Mouse (Mus musculus): ENCODE results near the gene Papss2.

The Papss2 gene

GRCm38 (mm10) chr19:32616646-32617045, 21.1 kb downstream of the Papss2 start:
- TF ChIP-seq POU5F1 (IDR thresholded peaks at IDR 0.05; ENCODE audit: borderline replicate concordance, low read length) = no peak
- no peak for TF ChIP-seq NANOG (IDR thresholded peaks at IDR 0.05; ENCODE audit: borderline replicate concordance, low read length)
- no peak for TF ChIP-seq CTCF (conservative IDR thresholded peaks at IDR 0.05; ENCODE audit: low read length)
- no peaks in the 10 kb centered on the region for H3K36me3 ChIP-seq (ENCODE audit: insufficient read depth, low read length)
- H3K4me3 ChIP-seq (replicated peaks; ENCODE audit: low read length) = no peak overlapping the region
- H3K4me1 ChIP-seq (replicated peaks; ENCODE audit: low read depth, low read length) = peaks cover 3% of the 10 kb centered on the region; the same call in 1 of the 2 replicates
- no peaks in the 10 kb centered on the region for H3K27me3 ChIP-seq (ENCODE audit: insufficient read depth, low read length)
- H3K9me3 ChIP-seq (ENCODE audit: low read length) = no peaks in the 10 kb centered on the region

- Histone ChIP-seq H3K4me3 (replicated peaks; ENCODE audit: low read length) (no peak overlapping the region), H3K36me3 (ENCODE audit: insufficient read depth, low read length) (no peaks in the 10 kb centered on the region), H3K4me1 (replicated peaks; ENCODE audit: low read depth, low read length) (peaks cover 3% of the 10 kb centered on the region; the same call in 1 of the 2 replicates), H3K27me3 (ENCODE audit: insufficient read depth, low read length) (no peaks in the 10 kb centered on the region), H3K9me3 (ENCODE audit: low read length) (no peaks in the 10 kb centered on the region)
- TF ChIP-seq CTCF (conservative IDR thresholded peaks at IDR 0.05; ENCODE audit: low read length) (no peak), NANOG (IDR thresholded peaks at IDR 0.05; ENCODE audit: borderline replicate concordance, low read length) (no peak), POU5F1 (IDR thresholded peaks at IDR 0.05; ENCODE audit: borderline replicate concordance, low read length) (no peak)
Measured at GRCm38 (mm10) chr19:32619739-32620138, 24.1 kb downstream of the Papss2 start.

- Histone ChIP-seq H3K9me3 (ENCODE audit: low read length) (no peaks in the 10 kb centered on the region), H3K4me3 (replicated peaks; ENCODE audit: low read length) (peak overlapping the region; percentile 46), H3K4me1 (replicated peaks; ENCODE audit: low read depth, low read length) (peaks cover 3% of the 10 kb centered on the region; the same call in 1 of the 2 replicates), H3K27me3 (ENCODE audit: insufficient read depth, low read length) (no peaks in the 10 kb centered on the region), H3K36me3 (ENCODE audit: insufficient read depth, low read length) (no peaks in the 10 kb centered on the region)
- TF ChIP-seq NANOG (IDR thresholded peaks at IDR 0.05; ENCODE audit: borderline replicate concordance, low read length) (no peak), POU5F1 (IDR thresholded peaks at IDR 0.05; ENCODE audit: borderline replicate concordance, low read length) (no peak), CTCF (conservative IDR thresholded peaks at IDR 0.05; ENCODE audit: low read length) (no peak)
Measured at GRCm38 (mm10) chr19:32620859-32621445, 25.4 kb downstream of the Papss2 start.

GRCm38 (mm10) chr19:32622142-32622541, 26.6 kb downstream of the Papss2 start:
- Histone ChIP-seq H3K9me3 (ENCODE audit: low read length) (no peaks in the 10 kb centered on the region), H3K27me3 (ENCODE audit: insufficient read depth, low read length) (no peaks in the 10 kb centered on the region), H3K36me3 (ENCODE audit: insufficient read depth, low read length) (no peaks in the 10 kb centered on the region), H3K4me3 (replicated peaks; ENCODE audit: low read length) (no peak overlapping the region), H3K4me1 (replicated peaks; ENCODE audit: low read depth, low read length) (peaks cover 11% of the 10 kb centered on the region)
- no peak for TF ChIP-seq NANOG (IDR thresholded peaks at IDR 0.05; ENCODE audit: borderline replicate concordance, low read length)
- no peak for TF ChIP-seq POU5F1 (IDR thresholded peaks at IDR 0.05; ENCODE audit: borderline replicate concordance, low read length)
- TF ChIP-seq CTCF (conservative IDR thresholded peaks at IDR 0.05; ENCODE audit: low read length) = no peak

- 0 out of 2 replicates have a peak overlapping the region, but pooled peaks have one; percentile 7 for H3K4me3 ChIP-seq (replicated peaks; ENCODE audit: low read length)
- peaks cover 11% of the 10 kb centered on the region for H3K4me1 ChIP-seq (replicated peaks; ENCODE audit: low read depth, low read length)
- TF ChIP-seq NANOG (IDR thresholded peaks at IDR 0.05; ENCODE audit: borderline replicate concordance, low read length) = no peak
- TF ChIP-seq CTCF (conservative IDR thresholded peaks at IDR 0.05; ENCODE audit: low read length) = no peak
- no peak for TF ChIP-seq POU5F1 (IDR thresholded peaks at IDR 0.05; ENCODE audit: borderline replicate concordance, low read length)
- no peaks in the 10 kb centered on the region for H3K36me3 ChIP-seq (ENCODE audit: insufficient read depth, low read length)
- H3K27me3 ChIP-seq (ENCODE audit: insufficient read depth, low read length) = no peaks in the 10 kb centered on the region
- no peaks in the 10 kb centered on the region for H3K9me3 ChIP-seq (ENCODE audit: low read length)
Measured at GRCm38 (mm10) chr19:32626768-32627331, 31.3 kb downstream of the Papss2 start.

GRCm38 (mm10) chr19:32627631-32628030, 32.0 kb downstream of the Papss2 start:
- H3K4me1 ChIP-seq (replicated peaks; ENCODE audit: low read depth, low read length) = peaks cover 11% of the 10 kb centered on the region
- no peaks in the 10 kb centered on the region for H3K9me3 ChIP-seq (ENCODE audit: low read length)
- H3K36me3 ChIP-seq (ENCODE audit: insufficient read depth, low read length) = no peaks in the 10 kb centered on the region
- TF ChIP-seq POU5F1 (IDR thresholded peaks at IDR 0.05; ENCODE audit: borderline replicate concordance, low read length) (no peak), NANOG (IDR thresholded peaks at IDR 0.05; ENCODE audit: borderline replicate concordance, low read length) (no peak), CTCF (conservative IDR thresholded peaks at IDR 0.05; ENCODE audit: low read length) (no peak)
- no peaks in the 10 kb centered on the region for H3K27me3 ChIP-seq (ENCODE audit: insufficient read depth, low read length)
- H3K4me3 ChIP-seq (replicated peaks; ENCODE audit: low read length) = no peak overlapping the region

- peaks cover 11% of the 10 kb centered on the region for H3K4me1 ChIP-seq (replicated peaks; ENCODE audit: low read depth, low read length)
Measured at GRCm38 (mm10) chr19:32628572-32629132, 33.1 kb downstream of the Papss2 start.

GRCm38 (mm10) chr19:32634916-32635315, 39.3 kb downstream of the Papss2 start:
- Histone ChIP-seq H3K36me3 (ENCODE audit: insufficient read depth, low read length) (no peaks in the 10 kb centered on the region), H3K9me3 (ENCODE audit: low read length) (no peaks in the 10 kb centered on the region), H3K4me1 (replicated peaks; ENCODE audit: low read depth, low read length) (peaks cover 25% of the 10 kb centered on the region), H3K27me3 (ENCODE audit: insufficient read depth, low read length) (0 out of 2 replicates have a peak, but pooled peaks cover 3% of the 10 kb centered on the region), H3K4me3 (replicated peaks; ENCODE audit: low read length) (no peak overlapping the region)
- TF ChIP-seq POU5F1 (IDR thresholded peaks at IDR 0.05; ENCODE audit: borderline replicate concordance, low read length) = no peak
- TF ChIP-seq CTCF (conservative IDR thresholded peaks at IDR 0.05; ENCODE audit: low read length) = no peak
- no peak for TF ChIP-seq NANOG (IDR thresholded peaks at IDR 0.05; ENCODE audit: borderline replicate concordance, low read length)

More at GRCm38 (mm10) chr19:32628572-32629132, 33.1 kb downstream of the Papss2 start:
- Histone ChIP-seq H3K27me3 (ENCODE audit: insufficient read depth, low read length) (no peaks in the 10 kb centered on the region), H3K9me3 (ENCODE audit: low read length) (no peaks in the 10 kb centered on the region), H3K4me3 (replicated peaks; ENCODE audit: low read length) (no peak overlapping the region), H3K36me3 (ENCODE audit: insufficient read depth, low read length) (no peaks in the 10 kb centered on the region)
- TF ChIP-seq CTCF (conservative IDR thresholded peaks at IDR 0.05; ENCODE audit: low read length) (no peak), NANOG (IDR thresholded peaks at IDR 0.05; ENCODE audit: borderline replicate concordance, low read length) (no peak), POU5F1 (IDR thresholded peaks at IDR 0.05; ENCODE audit: borderline replicate concordance, low read length) (no peak)

All from E14TG2a.4 (cell line).